Mouse (Mus musculus): ENCODE measurements at regions not wholly inside any gene's neighbourhood (a gene's known extent, or its start where the extent isn't known, plus 50 kb on each side); places are given as distances from the start of the nearest gene placed in this dataset.

DNA sequence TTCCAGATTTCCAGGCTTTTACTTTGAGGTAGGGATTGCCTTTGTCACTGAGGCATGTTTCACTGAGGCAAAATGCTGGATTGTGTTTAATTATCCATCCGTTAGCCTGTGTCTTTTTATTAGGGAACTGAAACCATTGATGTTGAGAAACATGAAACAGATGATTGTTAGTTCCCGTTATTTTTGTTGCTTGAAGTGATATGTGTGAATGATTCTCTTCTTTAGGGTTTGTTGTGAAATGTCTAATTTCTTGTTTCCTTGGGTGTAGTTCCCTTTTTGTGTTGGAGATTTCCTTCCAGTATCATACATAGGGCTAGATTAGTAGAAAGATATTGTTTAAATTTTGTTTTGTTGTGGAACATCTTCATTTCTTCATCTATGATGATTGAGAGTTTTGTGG lies 121.2 kb upstream of the Tyrp1 start:
- no peak for TF ChIP-seq CTCF (IDR thresholded peaks at IDR 0.05; ENCODE audit: low read depth)
- TF ChIP-seq EP300 (IDR thresholded peaks at IDR 0.05; ENCODE audit: low read depth), result no peak
